Mouse (Mus musculus) ES-E14 (cell line): ENCODE results near the gene Clic6. TPM values are rescaled to one million over a fixed set of nuclear protein-coding genes. Genes with fewer than 3 reads are reported as not detected.

Source experiments
- DNase-seq: peaks from one replicate; pipeline ENCODE4 v3.0.0-alpha.2; 2013; ENCODE audit warnings: low read depth, low spot score
- H3K27ac ChIP-seq: 2 replicates; pipeline ENCODE4 v1.5.1; 2012; ENCODE audit warnings: low read depth, mild to moderate bottlenecking, low read length, moderate library complexity, mixed read lengths; ENCODE audit not compliant: poor library complexity, insufficient read depth, severe bottlenecking
- H3K36me3 ChIP-seq: 2 replicates; pipeline ENCODE4 v1.6.1; 2012; ENCODE audit warnings: mild to moderate bottlenecking, low read length, moderate library complexity, mixed read lengths; ENCODE audit not compliant: control insufficient read depth, poor library complexity, insufficient read depth, severe bottlenecking
- H3K4me1 ChIP-seq, 2 experiments: fragments of 150-350 bp in 1 of 2; sonication (generic) in 1 of 2; 2 replicates each; pipeline ENCODE4 v1.6.1; 2012; ENCODE audit warnings: low read length in 2 of 2, mild to moderate bottlenecking in 1 of 2, mixed read lengths in 1 of 2; ENCODE audit not compliant: control insufficient read depth in 2 of 2, insufficient read depth in 2 of 2, poor library complexity in 1 of 2
- H3K4me3 ChIP-seq, 2 experiments: fragments of 150-350 bp in 1 of 2; sonication (generic) in 1 of 2; 2 replicates each; pipeline ENCODE4 v1.5.1; 2012; ENCODE audit warnings: low read length in 2 of 2, low read depth in 1 of 2, mild to moderate bottlenecking in 1 of 2, mixed read lengths in 1 of 2; ENCODE audit not compliant: insufficient read depth in 1 of 2, poor library complexity in 1 of 2, severe bottlenecking in 1 of 2
- H3K9ac ChIP-seq: 2 replicates; pipeline ENCODE4 v1.6.1; 2012; ENCODE audit warnings: low read depth, mild to moderate bottlenecking, low read length, mixed read lengths; ENCODE audit not compliant: poor library complexity, insufficient read depth, severe bottlenecking
- H3K9me3 ChIP-seq: fragments of 150-350 bp; sonication (generic); 2 replicates; pipeline ENCODE4 v1.6.1; 2012; ENCODE audit warnings: low read depth, mild to moderate bottlenecking, low read length; ENCODE audit not compliant: control insufficient read depth, insufficient read depth
- CHD2 ChIP-seq: IDR thresholded peaks from 2 replicates; pipeline ENCODE4 v1.6.1; 2014; ENCODE audit warnings: mild to moderate bottlenecking, low read depth, low read length, inconsistent platforms
- HCFC1 ChIP-seq: IDR thresholded peaks from 2 replicates; pipeline ENCODE4 v1.6.1; 2012; ENCODE audit warnings: low read length, inconsistent platforms, borderline replicate concordance; ENCODE audit not compliant: insufficient read depth
- MAFK ChIP-seq: IDR thresholded peaks from 2 replicates; pipeline ENCODE4 v1.6.1; 2014; ENCODE audit warnings: mild to moderate bottlenecking, low read depth, low read length, inconsistent platforms; ENCODE audit not compliant: insufficient read depth
- ZC3H11A ChIP-seq: IDR thresholded peaks from 2 replicates; pipeline ENCODE4 v1.6.1; 2012; ENCODE audit warnings: low read depth, mild to moderate bottlenecking, inconsistent platforms, low read length, borderline replicate concordance
- ZNF384 ChIP-seq: IDR thresholded peaks from 2 replicates; pipeline ENCODE4 v1.6.1; 2012; ENCODE audit warnings: low read depth, low read length, inconsistent platforms
- in situ Hi-C, 2 experiments: fragments of 600-800 bp; cut with MboI; formaldehyde crosslinking; loops; one replicate each; pipeline ENCODE4 v1.15.1; 2025; ENCODE audit warnings: low sequenced_read_pairs in 2 of 2, inconsistent platforms in 1 of 2; ENCODE audit not compliant: unreplicated experiment in 2 of 2
- total RNA-seq: library from RNA; depleted of rRNA; stranded (reverse); fragments of 300-350 nt; gene quantifications from 2 replicates; pipeline ENCODE4 v1.2.3, GENCODE M21; 2012

The Clic6 gene
- total RNA-seq, 1 experiment: 1.0 TPM

DNA sequence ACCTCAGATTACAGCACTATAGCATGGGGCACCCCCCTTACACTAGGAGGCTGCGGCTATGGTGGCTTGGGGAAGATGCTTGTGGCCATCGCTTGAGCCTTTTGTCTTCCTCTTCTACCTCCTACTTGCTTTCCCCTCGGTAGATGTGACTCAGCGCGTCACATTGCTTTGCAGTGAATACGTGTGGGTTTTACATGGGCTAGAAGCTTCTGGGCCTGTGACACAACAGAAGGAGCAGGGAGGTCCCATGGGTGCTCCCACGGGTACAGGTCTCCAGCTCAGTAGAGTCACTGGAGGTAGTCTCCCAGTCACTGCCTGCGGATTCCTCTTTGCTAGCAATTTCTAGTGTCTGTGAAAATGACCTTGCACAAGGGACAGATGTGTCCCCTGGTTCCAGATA, 39.1 kb downstream of the Clic6 start:
- no peak overlapping the region for H3K9ac ChIP-seq
- no peak for DNase-seq
- in situ Hi-C loops: no loop called here
- no peaks in the 10 kb centered on the region for H3K36me3 ChIP-seq
- H3K9me3 ChIP-seq: no peaks in the 10 kb centered on the region
- no peak overlapping the region for H3K27ac ChIP-seq
- H3K4me1 ChIP-seq: no peaks in the 10 kb centered on the region
- TF ChIP-seq CHD2: no peak
- TF ChIP-seq HCFC1: no peak
- TF ChIP-seq ZNF384: no peak
- TF ChIP-seq MAFK: no peak
- no peak for TF ChIP-seq ZC3H11A
- H3K4me3 ChIP-seq: no peak overlapping the region

DNA sequence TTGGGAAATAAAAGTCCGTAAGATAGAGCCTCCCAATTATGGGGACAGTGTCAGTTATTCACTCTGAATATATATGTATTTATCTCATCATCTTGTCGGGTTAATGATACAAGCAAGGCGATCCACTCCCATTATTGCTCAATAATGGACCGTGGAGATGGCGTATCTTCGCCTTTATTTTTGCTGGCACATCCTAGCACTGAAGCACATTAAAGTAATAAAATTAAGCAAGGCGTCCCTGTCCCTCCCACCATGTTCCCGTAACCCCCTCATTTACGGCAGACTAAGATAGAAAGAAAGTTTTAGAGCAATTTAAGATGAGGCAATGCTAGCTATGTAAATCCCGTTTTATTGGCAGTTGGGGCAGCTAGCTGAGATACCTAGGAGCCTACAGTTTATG, 40.4 kb downstream of the Clic6 start:
- H3K36me3 ChIP-seq: no peaks in the 10 kb centered on the region
- DNase-seq: no peak
- H3K4me3 ChIP-seq: no peak overlapping the region
- in situ Hi-C loops: no loop called here
- no peaks in the 10 kb centered on the region for H3K9me3 ChIP-seq
- no peak overlapping the region for H3K9ac ChIP-seq
- H3K4me1 ChIP-seq: no peaks in the 10 kb centered on the region
- no peak for TF ChIP-seq ZNF384
- no peak overlapping the region for H3K27ac ChIP-seq

DNA sequence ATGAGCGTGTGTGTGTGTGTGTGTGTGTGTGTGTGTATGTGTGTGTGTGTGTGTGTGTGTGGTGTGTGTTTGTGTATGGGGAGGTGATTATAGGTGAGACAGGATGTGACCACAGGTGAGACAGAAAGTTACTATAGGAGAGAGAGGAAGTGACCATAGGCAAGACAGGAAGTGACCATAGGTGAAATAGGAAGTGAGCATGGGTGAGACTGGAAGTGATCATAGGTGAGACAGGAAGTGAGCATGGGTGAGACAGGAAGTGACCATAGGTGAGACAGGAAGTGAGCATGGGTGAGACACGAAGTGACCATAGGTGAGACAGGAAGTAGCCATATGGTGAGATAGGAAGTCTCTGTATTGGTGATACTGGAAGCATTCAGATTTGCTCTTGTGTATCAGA, 49.7 kb downstream of the Clic6 start:
- H3K4me3 ChIP-seq: no peak overlapping the region
- DNase-seq: no peak
- in situ Hi-C loops: no loop called here

DNA sequence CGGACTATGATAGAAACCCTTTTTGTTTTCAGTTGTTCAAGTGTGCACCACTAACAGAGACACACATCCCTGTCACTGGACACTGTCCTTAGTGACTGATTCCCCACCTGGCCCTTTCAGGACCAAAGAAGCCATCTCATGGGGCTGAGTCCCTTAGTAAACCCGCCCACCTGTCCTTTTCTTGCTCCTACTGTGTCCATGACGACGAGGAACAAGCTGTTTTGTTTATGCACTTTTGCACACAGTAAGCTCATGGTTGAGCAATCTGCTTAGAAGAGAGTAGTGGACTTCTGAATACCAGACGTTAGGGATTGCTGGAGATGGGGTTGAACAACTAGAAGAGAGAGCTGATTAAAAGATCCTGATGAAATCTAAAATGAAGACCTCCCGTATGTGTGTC, 52.8 kb downstream of the Clic6 start:
- in situ Hi-C loops: no loop called here
- Histone ChIP-seq H3K9ac (no peak overlapping the region), H3K4me1 (no peaks in the 10 kb centered on the region), H3K9me3 (no peaks in the 10 kb centered on the region), H3K36me3 (no peaks in the 10 kb centered on the region), H3K27ac (no peak overlapping the region), H3K4me3 (no peak overlapping the region)
- no peak for TF ChIP-seq ZNF384
- no peak for TF ChIP-seq HCFC1
- no peak for TF ChIP-seq CHD2
- TF ChIP-seq ZC3H11A: no peak
- TF ChIP-seq MAFK: no peak
- DNase-seq: no peak

More for the DNA sequence above, 49.7 kb downstream of the Clic6 start:
- Histone ChIP-seq H3K36me3 (no peaks in the 10 kb centered on the region), H3K9ac (no peak overlapping the region), H3K9me3 (no peaks in the 10 kb centered on the region), H3K4me1 (no peaks in the 10 kb centered on the region), H3K27ac (no peak overlapping the region)
- TF ChIP-seq ZC3H11A (no peak), HCFC1 (no peak), MAFK (no peak)

DNA sequence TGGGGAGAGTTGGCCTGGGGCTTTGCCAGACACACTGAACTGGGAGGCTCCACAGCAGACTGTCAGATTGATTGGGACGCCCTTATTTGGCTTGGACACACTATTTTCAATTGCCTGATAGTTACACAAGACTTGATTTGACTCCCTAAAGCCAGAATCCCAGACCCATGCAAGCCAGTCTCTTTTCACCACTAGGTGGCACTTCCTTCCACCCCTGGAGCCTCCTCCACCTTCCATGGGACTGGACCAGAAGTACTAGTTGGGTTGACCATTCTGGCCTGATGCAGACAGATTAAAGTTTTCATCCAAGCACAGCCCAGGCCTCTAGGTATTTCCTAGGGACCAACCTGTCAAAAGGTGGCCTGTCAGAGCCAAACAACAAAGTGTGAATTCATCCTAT, 58.7 kb downstream of the Clic6 start:
- Histone ChIP-seq H3K9me3 (no peaks in the 10 kb centered on the region), H3K4me3 (no peak overlapping the region), H3K36me3 (no peaks in the 10 kb centered on the region), H3K4me1 (no peaks in the 10 kb centered on the region), H3K27ac (no peak overlapping the region), H3K9ac (no peak overlapping the region)
- in situ Hi-C loops: no loop called here
- TF ChIP-seq MAFK (no peak), ZC3H11A (0 out of 2 replicates have a peak, but pooled peaks have one; percentile 17), CHD2 (no peak), ZNF384 (no peak), HCFC1 (no peak)
- peak; percentile 25 for DNase-seq
